Comparison of ENCODE assay signal across 8 mouse cellular contexts in the genomic region with DNA sequence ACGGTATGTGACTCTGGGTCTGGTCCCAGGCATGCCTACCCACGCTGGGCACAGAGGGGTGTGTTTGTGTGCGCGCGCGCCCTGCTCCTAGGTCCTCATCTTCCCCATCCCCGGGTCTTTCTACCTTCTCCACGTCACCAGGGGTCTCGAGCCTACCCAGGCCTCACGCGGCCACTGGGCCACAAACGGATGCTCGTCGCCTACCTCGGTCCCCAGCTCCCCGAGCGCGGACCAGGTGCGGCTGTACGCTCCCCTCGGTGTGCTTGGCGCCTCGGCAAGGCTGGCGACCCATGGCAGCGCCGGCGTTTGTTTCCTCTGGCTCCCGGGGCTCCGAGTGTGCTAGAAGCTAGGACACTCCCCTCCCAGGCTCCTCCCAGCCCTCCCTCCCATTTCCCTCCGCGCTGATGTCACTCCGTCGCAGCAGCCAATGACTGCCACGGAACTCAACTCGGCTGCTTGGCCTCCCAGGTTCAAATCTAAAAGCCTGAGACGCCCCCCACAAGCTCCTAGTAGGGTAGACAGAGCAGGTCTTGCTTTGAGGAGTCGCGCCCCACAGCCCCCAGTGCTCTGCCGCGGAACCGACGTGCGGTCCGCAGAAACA. TPM values are rescaled to one million over a fixed set of nuclear protein-coding genes. Genes with fewer than 3 reads are reported as not detected.
DNase-seq lines count a peak whose midpoint lies in the region; ATAC-seq lines count a peak whose summit lies in the region.

Cdc42ep4 (minus strand) TSS at position 398 of the 601 bp plus-strand sequence.

- H3K4me3 ChIP-seq in hindbrain, embryonic 12.5 days = peak within 1 kb of the TSS; percentile 65

- H3K4me2 ChIP-seq in hindbrain, embryonic 12.5 days (replicated peaks) = peak within 1 kb of the TSS; percentile 78

- H3K9ac ChIP-seq in hindbrain, embryonic 12.5 days = peak within 1 kb of the TSS; percentile 92

- no peaks in the 10 kb centered on the region for H3K9me3 ChIP-seq in hindbrain, embryonic 12.5 days (replicated peaks)

- peaks cover 54% of the 10 kb centered on the region for H3K4me1 ChIP-seq in hindbrain, embryonic 12.5 days

- DNase-seq in R1 (ENCODE audit: low read depth, low spot score) = peak; percentile 97
- DNase-seq in cerebellum, postnatal 14 days = peak; percentile 84 to 85
- DNase-seq in frontal cortex, postnatal 14 days (ENCODE audit: low spot score in 2 of 2) = peak; percentile 54 to 65
- peak; percentile 78 to 86 for DNase-seq in layer of hippocampus, postnatal 14 days (ENCODE audit: low spot score in 2 of 2)
- peak; percentile 89 for DNase-seq in lung, postnatal 14 days
- peak; percentile 81 for DNase-seq in ovary, postnatal 36 days (ENCODE audit: low spot score)
- DNase-seq in thymus, postnatal 14 days = peak; percentile 89

- H3K36me3 ChIP-seq in hindbrain, embryonic 12.5 days = peaks cover 7% of the 10 kb centered on the region; the same call in 1 of the 2 replicates

- no peaks in the 10 kb centered on the region for H3K27me3 ChIP-seq in hindbrain, embryonic 12.5 days

- WGBS in hindbrain, embryonic 12.5 days = under 1% methylated on average over 44 of the region's 44 CpGs

- peak within 1 kb of the TSS; percentile 95 for H3K27ac ChIP-seq in hindbrain, embryonic 12.5 days

- ATAC-seq in hindbrain, embryonic 12.5 days (ENCODE audit: low FRiP score) = peak; percentile 83

RNA-seq across cellular contexts. Expression of gene Cdc42ep4, which starts in this region (rescaled TPM):
- 98.7 and 106 TPM in 2 replicates for polyA plus RNA-seq in hindbrain, embryonic 12.5 days (2016; fragmentation: Nextera tagmentation; extraction: Ambion mirVana)
- 10 to 100 TPM; 42.1 to 46.9 TPM for total RNA-seq in layer of hippocampus, postnatal 14 days (2021)

Comparison
In these comparisons a context has a peak if more than half of its experiments do, and no peak if none do; other contexts are left out.
1. Peak in every context shown above with its lines: DNase-seq, ATAC-seq, H3K4me3 ChIP-seq and H3K27ac ChIP-seq.